Mouse (Mus musculus) lung, postnatal 0 days (tissue): ENCODE results near the gene Tmem95. TPM values are rescaled to one million over a fixed set of nuclear protein-coding genes. Genes with fewer than 3 reads are reported as not detected.

Experiments
- ATAC-seq: fragments of 200-750 bp; cut with Nextera tagmentation; 2 replicates; pipeline ENCODE4 v1.8.0; 2017; ENCODE audit warnings: moderate library complexity
- DNase-seq: peaks from one replicate; pipeline ENCODE4 v3.0.0-alpha.2; 2016; ENCODE audit warnings: low spot score
- H3K27ac ChIP-seq: fragments of 300-500 bp; sonication (generic); 2 replicates; pipeline ENCODE4 v1.5.1; 2014; ENCODE audit warnings: antibody characterized with exemption, mild to moderate bottlenecking, low read length, mixed read lengths
- H3K27me3 ChIP-seq: fragments of 300-500 bp; sonication (generic); replicated peaks from 2 replicates; pipeline ENCODE4 v1.6.1; 2014; ENCODE audit warnings: low read length, mixed read lengths; ENCODE audit not compliant: insufficient read depth
- H3K36me3 ChIP-seq: fragments of 300-500 bp; sonication (generic); 2 replicates; pipeline ENCODE4 v1.6.1; 2014; ENCODE audit warnings: low read length, mixed read lengths; ENCODE audit not compliant: insufficient read depth
- H3K4me1 ChIP-seq: fragments of 300-500 bp; sonication (generic); 2 replicates; pipeline ENCODE4 v1.6.1; 2014; ENCODE audit warnings: antibody characterized with exemption, low read depth, low read length, mixed read lengths; ENCODE audit not compliant: insufficient read depth
- H3K4me2 ChIP-seq: fragments of 300-500 bp; sonication (generic); replicated peaks from 2 replicates; pipeline ENCODE4 v1.6.1; 2014; ENCODE audit warnings: low read depth, mild to moderate bottlenecking, low read length, moderate library complexity, mixed read lengths
- H3K4me3 ChIP-seq: fragments of 300-500 bp; sonication (generic); 2 replicates; pipeline ENCODE4 v1.5.1; 2014; ENCODE audit warnings: low read depth, low read length
- H3K9ac ChIP-seq: fragments of 300-500 bp; sonication (generic); replicated peaks from 2 replicates; pipeline ENCODE4 v1.6.1; 2014; ENCODE audit warnings: low read depth, mild to moderate bottlenecking
- H3K9me3 ChIP-seq: fragments of 300-500 bp; sonication (generic); 2 replicates; pipeline ENCODE4 v1.6.1; 2016; ENCODE audit warnings: low read length, mixed read lengths
- CTCF ChIP-seq: IDR thresholded peaks from 2 replicates; pipeline ENCODE4 v1.5.1; 2016; ENCODE audit warnings: antibody characterized with exemption, mild to moderate bottlenecking
- EP300 ChIP-seq: IDR thresholded peaks from 2 replicates; pipeline ENCODE4 v1.6.1; 2016; ENCODE audit warnings: antibody characterized with exemption, mild to moderate bottlenecking, control low read depth
- WGBS: fragments of 180-500 bp; shearing (Covaris S2); extraction: QIAGEN DNeasy Blood & Tissue Kit; methylation state at CpG from one replicate; pipeline ENCODE4 v1.1.7; 2014; 5-methylcytosine and 5-hydroxymethylcytosine counted together
- polyA plus RNA-seq: library from polyadenylated mRNA; unstranded; fragments of >200 nt; fragmentation: Nextera tagmentation; extraction: Ambion mirVana; gene quantifications from 2 replicates; pipeline ENCODE4 v1.2.1, GENCODE M21; 2015

Tmem95 gene
- polyA plus RNA-seq, 1 experiment from 2014 or later = not detected

- no peak overlapping the region for H3K27ac ChIP-seq
- H3K36me3 ChIP-seq = peaks cover 55% of the 10 kb centered on the region
- ATAC-seq = no peak
- no peak for TF ChIP-seq EP300
- no peak for TF ChIP-seq CTCF
- H3K9ac ChIP-seq = no peak overlapping the region
- H3K4me1 ChIP-seq = peaks cover 9% of the 10 kb centered on the region; the same call in 1 of the 2 replicates
- WGBS = 85% methylated on average over 5 of the region's 6 CpGs
- H3K27me3 ChIP-seq = no peaks in the 10 kb centered on the region
- no peaks in the 10 kb centered on the region for H3K9me3 ChIP-seq
- no peak overlapping the region for H3K4me2 ChIP-seq
- H3K4me3 ChIP-seq = no peak overlapping the region
- DNase-seq = no peak
Measured at GRCm38 (mm10) chr11:69911701-69912100, 33.9 kb upstream of the Tmem95 start.

DNA sequence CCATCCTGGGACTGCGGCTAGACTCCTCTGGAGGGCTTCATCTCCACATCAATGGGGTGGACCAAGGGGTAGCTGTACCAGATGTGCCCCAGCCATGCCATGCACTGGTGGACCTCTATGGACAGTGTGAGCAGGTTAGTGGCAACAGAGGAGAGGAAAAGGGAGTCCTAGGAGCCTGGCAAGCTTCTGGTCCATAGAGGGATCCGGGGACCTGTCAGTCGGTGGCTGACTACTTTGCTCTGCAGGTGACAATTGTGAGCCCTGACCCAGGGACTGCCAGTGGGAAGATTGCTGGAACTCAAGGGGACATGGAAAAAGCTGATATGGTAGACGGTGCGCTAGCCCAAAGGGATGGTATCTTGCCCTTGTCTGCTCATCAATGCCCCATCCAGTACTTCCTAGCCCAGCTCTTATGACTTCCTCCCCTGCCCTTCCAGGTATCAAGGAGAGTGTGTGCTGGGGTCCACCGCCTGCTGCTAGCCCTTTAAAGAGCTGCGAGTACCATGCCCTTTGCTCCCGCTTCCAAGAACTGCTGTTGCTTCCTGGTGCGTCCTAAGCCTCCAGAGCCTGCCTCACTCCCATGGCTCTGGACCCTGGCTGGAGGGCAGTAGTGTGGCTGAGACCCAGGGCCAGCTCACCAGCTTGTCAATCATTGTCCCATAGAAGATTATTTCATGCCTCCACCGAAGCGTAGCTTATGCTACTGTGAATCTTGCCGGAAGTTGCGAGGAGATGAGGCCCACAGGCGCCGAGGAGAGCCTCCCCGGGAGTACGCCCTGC is 33.2 kb upstream of the Tmem95 start:
- Histone ChIP-seq H3K9ac (no peak overlapping the region), H3K27ac (no peak overlapping the region), H3K4me1 (peaks cover 9% of the 10 kb centered on the region; the same call in 1 of the 2 replicates), H3K9me3 (no peaks in the 10 kb centered on the region), H3K4me3 (no peak overlapping the region), H3K4me2 (no peak overlapping the region), H3K27me3 (no peaks in the 10 kb centered on the region), H3K36me3 (peaks cover 56% of the 10 kb centered on the region)
- 87% methylated on average over 17 of the region's 17 CpGs for WGBS
- ATAC-seq (no peak), DNase-seq (no peak)
- no peak for TF ChIP-seq CTCF
- no peak for TF ChIP-seq EP300

DNA sequence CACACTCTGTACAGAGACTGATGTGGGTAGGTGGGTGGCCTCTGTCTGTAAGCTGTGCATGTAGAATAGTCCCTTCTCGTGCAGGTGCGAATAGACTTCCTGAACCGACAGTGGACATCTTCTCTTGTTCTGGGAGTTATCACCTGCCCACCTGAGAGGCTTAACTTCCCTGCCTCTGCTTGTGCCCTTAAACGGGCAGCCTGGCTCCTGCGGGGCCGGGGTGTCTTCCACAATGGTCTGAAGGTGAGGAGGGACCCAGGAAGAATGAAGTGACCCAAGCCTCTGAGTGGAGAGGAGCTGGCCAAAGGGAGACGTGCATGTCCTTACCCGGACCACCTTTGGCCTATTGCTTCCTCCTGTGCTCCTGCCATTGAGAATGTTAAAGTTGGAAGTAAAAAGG is 32.4 kb upstream of the Tmem95 start:
- ATAC-seq = no peak
- Histone ChIP-seq H3K4me1 (peaks cover 9% of the 10 kb centered on the region; the same call in 1 of the 2 replicates), H3K9me3 (no peaks in the 10 kb centered on the region), H3K4me2 (no peak overlapping the region), H3K9ac (no peak overlapping the region), H3K36me3 (peaks cover 57% of the 10 kb centered on the region), H3K27me3 (no peaks in the 10 kb centered on the region), H3K4me3 (no peak overlapping the region), H3K27ac (no peak overlapping the region)
- 94% methylated on average over 8 of the region's 8 CpGs for WGBS
- DNase-seq = no peak
- TF ChIP-seq EP300 = no peak

DNA sequence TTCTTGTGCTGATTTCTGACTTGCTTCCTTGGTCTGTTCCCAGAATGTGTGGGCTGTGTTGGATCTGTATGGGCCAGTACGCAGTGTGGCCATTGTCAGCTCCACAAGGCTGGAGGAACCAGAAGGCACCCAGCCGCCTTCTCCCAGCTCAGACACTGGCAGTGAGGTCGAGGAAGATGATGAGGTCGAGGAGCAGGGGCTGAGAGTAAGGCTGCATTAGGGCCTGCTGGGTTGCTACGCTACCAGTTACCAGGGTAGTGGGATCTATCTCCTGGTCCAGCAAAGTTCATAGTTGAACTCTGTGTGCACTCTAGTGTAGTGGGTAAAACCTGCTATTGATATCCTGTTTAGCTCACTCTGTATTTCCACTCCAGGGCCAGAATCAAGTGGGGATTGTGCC is 31.4 kb upstream of the Tmem95 start:
- no peaks in the 10 kb centered on the region for H3K27me3 ChIP-seq
- 93% methylated on average over 5 of the region's 5 CpGs for WGBS
- no peak overlapping the region for H3K4me2 ChIP-seq
- H3K4me1 ChIP-seq = no peaks in the 10 kb centered on the region
- ATAC-seq (no peak), DNase-seq (no peak)
- no peak overlapping the region for H3K9ac ChIP-seq
- no peak for TF ChIP-seq CTCF
- no peak for TF ChIP-seq EP300
- no peaks in the 10 kb centered on the region for H3K9me3 ChIP-seq
- no peak overlapping the region for H3K4me3 ChIP-seq
- H3K36me3 ChIP-seq = peaks cover 60% of the 10 kb centered on the region
- no peak overlapping the region for H3K27ac ChIP-seq

GRCm38 (mm10) chr11:69908645-69909044 is 30.8 kb upstream of the Tmem95 start:
- Histone ChIP-seq H3K9me3 (no peaks in the 10 kb centered on the region), H3K27ac (no peak overlapping the region), H3K4me2 (no peak overlapping the region), H3K9ac (no peak overlapping the region), H3K27me3 (no peaks in the 10 kb centered on the region), H3K4me1 (no peaks in the 10 kb centered on the region), H3K4me3 (no peak overlapping the region), H3K36me3 (peaks cover 60% of the 10 kb centered on the region)
- DNase-seq = no peak
- WGBS = 88% methylated on average over 11 of the region's 11 CpGs
- ATAC-seq = no peak
- TF ChIP-seq EP300 = no peak
- no peak for TF ChIP-seq CTCF

DNA sequence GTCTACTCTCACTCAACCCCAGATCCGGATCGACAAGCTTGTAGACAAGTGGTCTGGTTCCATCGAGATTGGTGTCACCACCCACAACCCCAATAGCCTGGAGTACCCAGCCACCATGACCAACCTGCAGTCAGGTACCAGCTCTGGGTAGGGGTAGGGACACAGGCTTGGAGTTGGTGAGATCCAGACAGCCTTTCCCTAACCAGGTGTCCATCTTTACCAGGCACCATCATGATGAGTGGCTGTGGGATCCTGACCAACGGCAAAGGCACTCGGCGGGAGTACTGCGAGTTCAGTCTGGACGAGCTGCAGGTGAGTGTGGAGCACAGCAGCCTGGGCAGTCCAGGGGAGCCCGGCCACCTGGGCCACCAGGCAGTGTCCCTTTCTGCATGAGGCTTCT is 26.5 kb upstream of the Tmem95 start:
- no peak for TF ChIP-seq CTCF
- Histone ChIP-seq H3K9ac (no peak overlapping the region), H3K27ac (no peak overlapping the region), H3K4me2 (no peak overlapping the region), H3K36me3 (peaks cover 37% of the 10 kb centered on the region), H3K4me3 (no peak overlapping the region), H3K9me3 (no peaks in the 10 kb centered on the region), H3K27me3 (no peaks in the 10 kb centered on the region), H3K4me1 (no peaks in the 10 kb centered on the region)
- 93% methylated on average over 9 of the region's 9 CpGs for WGBS
- no peak for DNase-seq
- ATAC-seq = no peak
